9 mouse cellular contexts compared by ENCODE assay signal in the genomic region with DNA sequence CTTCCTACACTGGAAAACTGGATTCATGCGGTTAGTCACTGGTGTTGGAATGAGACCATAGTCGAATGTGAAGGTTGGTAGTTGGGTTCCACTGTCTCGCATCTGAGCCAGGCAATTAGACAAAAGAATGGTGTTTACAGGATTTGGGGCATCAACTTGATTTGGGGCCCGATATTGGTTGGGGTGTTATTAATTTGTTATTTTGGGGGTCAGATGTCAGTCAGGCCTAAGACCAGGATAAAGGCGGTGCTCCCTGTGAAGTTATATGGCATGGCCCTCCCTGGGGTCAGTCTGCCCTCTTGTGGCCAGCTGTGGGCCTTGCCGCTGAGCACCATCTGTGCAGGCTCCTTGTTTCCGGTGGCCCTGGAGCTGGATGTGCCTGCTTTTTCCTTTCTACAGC.
DNase-seq lines count a peak whose midpoint lies in the region; ATAC-seq lines count a peak whose summit lies in the region.
"Had no signal": no experiment of that assay in that cellular context is flagged by ENCODE, and none has a peak within 500 bp of the region (broad histone marks: within the 10 kb centered on the region; RNA-seq: fewer than 3 reads in every experiment).

No protein-coding gene starts in this region.

- H3K9me3 ChIP-seq in forebrain, embryonic 12.5 days: no peaks in the 10 kb centered on the region
- H3K9me3 ChIP-seq in heart, embryonic 16.5 days (replicated peaks; ENCODE audit: control insufficient read depth, low read length): no peaks in the 10 kb centered on the region
- H3K9me3 ChIP-seq in liver, embryonic 16.5 days (replicated peaks; ENCODE audit: control insufficient read depth, low read length): no peaks in the 10 kb centered on the region
- no peaks in the 10 kb centered on the region for H3K9me3 ChIP-seq in neural tube, embryonic 15.5 days (replicated peaks)
- H3K9me3 ChIP-seq: embryonic facial prominence, embryonic 13.5 days had no signal

- no peaks in the 10 kb centered on the region for H3K27me3 ChIP-seq in forebrain, embryonic 12.5 days
- no peaks in the 10 kb centered on the region; the same call in 1 of the 2 replicates for H3K27me3 ChIP-seq in heart, embryonic 16.5 days (ENCODE audit: control insufficient read depth, insufficient read depth, low read length)
- no peaks in the 10 kb centered on the region for H3K27me3 ChIP-seq in liver, embryonic 16.5 days (ENCODE audit: control insufficient read depth, insufficient read depth, low read depth, low read length)
- H3K27me3 ChIP-seq in neural tube, embryonic 15.5 days (replicated peaks): peaks cover 3% of the 10 kb centered on the region; the same call in 1 of the 2 replicates
- H3K27me3 ChIP-seq: embryonic facial prominence, embryonic 13.5 days had no signal

- H3K4me2 ChIP-seq in forebrain, embryonic 12.5 days: no peak overlapping the region
- H3K4me2 ChIP-seq in heart, embryonic 16.5 days (ENCODE audit: low read depth, low read length): no peak overlapping the region
- H3K4me2 ChIP-seq in liver, embryonic 16.5 days (ENCODE audit: low read depth, low read length): peak overlapping the region; percentile 57
- no peak overlapping the region for H3K4me2 ChIP-seq in neural tube, embryonic 15.5 days
- H3K4me2 ChIP-seq: embryonic facial prominence, embryonic 13.5 days had no signal

- peak; percentile 58 for ATAC-seq in CD4-positive, CD25-positive, alpha-beta regulatory T cell, adult 4 months
- ATAC-seq in forebrain, embryonic 12.5 days (ENCODE audit: low FRiP score): peak; percentile 79
- ATAC-seq in heart, embryonic 16.5 days (replicated peaks; ENCODE audit: extremely low read depth, insufficient read depth, low FRiP score): 0 out of 2 replicates have a peak, but pooled peaks have one; percentile 58
- peak; percentile 91 for ATAC-seq in liver, embryonic 16.5 days (ENCODE audit: low read depth)
- peak; percentile 68 for ATAC-seq in neural tube, embryonic 15.5 days (ENCODE audit: low FRiP score)

- no peak overlapping the region for H3K9ac ChIP-seq in forebrain, embryonic 12.5 days
- no peak overlapping the region for H3K9ac ChIP-seq in heart, embryonic 16.5 days (ENCODE audit: low read length)
- peak overlapping the region; percentile 47 for H3K9ac ChIP-seq in liver, embryonic 16.5 days (ENCODE audit: low read depth, low read length)
- H3K9ac ChIP-seq in neural tube, embryonic 15.5 days (replicated peaks): no peak overlapping the region
- H3K9ac ChIP-seq: embryonic facial prominence, embryonic 13.5 days had no signal

- WGBS in forebrain, embryonic 12.5 days: 42% methylated on average over 7 of the region's 7 CpGs
- 39% methylated on average over 7 of the region's 7 CpGs for WGBS in heart, embryonic 16.5 days
- 18% methylated on average over 7 of the region's 7 CpGs for WGBS in liver, embryonic 16.5 days (ENCODE audit: insufficient replicate concordance)
- 40% methylated on average over 7 of the region's 7 CpGs for WGBS in neural tube, embryonic 15.5 days

- H3K4me3 ChIP-seq in forebrain, embryonic 12.5 days (replicated peaks): no peak overlapping the region
- H3K4me3 ChIP-seq in heart, embryonic 16.5 days (ENCODE audit: low read length): no peak overlapping the region
- H3K4me3 ChIP-seq in liver, embryonic 16.5 days (ENCODE audit: low read depth, low read length): peak overlapping the region; percentile 38
- H3K4me3 ChIP-seq in neural tube, embryonic 15.5 days (replicated peaks): no peak overlapping the region
- H3K4me3 ChIP-seq: embryonic facial prominence, embryonic 13.5 days had no signal

- peak; percentile 53 for DNase-seq in c-Kit-positive CD71-negative TER-119-negative erythroid progenitor cells, embryonic 14.5 days (ENCODE audit: low read depth)
- DNase-seq in kidney, postnatal 14 days: peak; percentile 81
- peak; percentile 91 for DNase-seq in testis, postnatal 10 days (ENCODE audit: low spot score)

- H3K36me3 ChIP-seq in forebrain, embryonic 12.5 days (replicated peaks): no peaks in the 10 kb centered on the region
- no peaks in the 10 kb centered on the region for H3K36me3 ChIP-seq in heart, embryonic 16.5 days (ENCODE audit: control insufficient read depth, insufficient read depth)
- H3K36me3 ChIP-seq in liver, embryonic 16.5 days (ENCODE audit: control insufficient read depth, insufficient read depth): no peaks in the 10 kb centered on the region
- H3K36me3 ChIP-seq in neural tube, embryonic 15.5 days: no peaks in the 10 kb centered on the region
- H3K36me3 ChIP-seq: embryonic facial prominence, embryonic 13.5 days had no signal

- peaks cover 28% of the 10 kb centered on the region for H3K4me1 ChIP-seq in forebrain, embryonic 12.5 days
- H3K4me1 ChIP-seq in heart, embryonic 16.5 days (ENCODE audit: control insufficient read depth, insufficient read depth, low read length): no peaks in the 10 kb centered on the region
- peaks cover 16% of the 10 kb centered on the region for H3K4me1 ChIP-seq in liver, embryonic 16.5 days (ENCODE audit: control insufficient read depth, low read depth, low read length)
- peaks cover 25% of the 10 kb centered on the region for H3K4me1 ChIP-seq in neural tube, embryonic 15.5 days

- H3K27ac ChIP-seq in forebrain, embryonic 12.5 days: no peak overlapping the region
- H3K27ac ChIP-seq in heart, embryonic 16.5 days (ENCODE audit: low read length): no peak overlapping the region
- peak overlapping the region; percentile 90 for H3K27ac ChIP-seq in liver, embryonic 16.5 days (ENCODE audit: low read length)
- H3K27ac ChIP-seq in neural tube, embryonic 15.5 days (replicated peaks): no peak overlapping the region
- H3K27ac ChIP-seq: embryonic facial prominence, embryonic 13.5 days had no signal
